Mouse (Mus musculus) brain, embryonic 14.5 days (tissue): Measurements from ENCODE around the gene Itpr2. TPM values are rescaled to one million over a fixed set of nuclear protein-coding genes. Genes with fewer than 3 reads are reported as not detected.

Experiments used
- DNase-seq: peaks from one replicate; pipeline ENCODE4 v3.0.0-alpha.2; 2011; ENCODE audit warnings: low read depth
- CTCF ChIP-seq: fragments of 200-500 bp; IDR thresholded peaks from 2 replicates; pipeline ENCODE4 v1.5.1; 2012; ENCODE audit warnings: inconsistent platforms, mild to moderate bottlenecking, moderate library complexity, borderline replicate concordance; ENCODE audit not compliant: insufficient read depth, insufficient read length; ENCODE audit errors: extremely low read depth
- POLR2A ChIP-seq: fragments of 200-500 bp; IDR thresholded peaks from 2 replicates; pipeline ENCODE4 v1.6.1; 2012; ENCODE audit warnings: mild to moderate bottlenecking, inconsistent platforms, borderline replicate concordance; ENCODE audit not compliant: poor library complexity, insufficient read depth, insufficient read length, severe bottlenecking; ENCODE audit errors: extremely low read depth
- polyA plus RNA-seq: library from polyadenylated mRNA; depleted of rRNA; stranded (reverse); fragments of >200 nt; gene quantifications from 2 replicates; pipeline ENCODE4 v1.2.3, GENCODE M21; 2012

Gene Itpr2
- polyA plus RNA-seq, 1 experiment = 2.6 TPM

- TF ChIP-seq POLR2A = no peak
- no peak for TF ChIP-seq CTCF
- no peak for DNase-seq
Measured at GRCm38 (mm10) chr6:146284921-146285565, 217.0 kb downstream of the Itpr2 start.

GRCm38 (mm10) chr6:146283981-146284380, 218.0 kb downstream of the Itpr2 start:
- DNase-seq = no peak
- no peak for TF ChIP-seq CTCF
- TF ChIP-seq POLR2A = no peak

- TF ChIP-seq CTCF (no peak), POLR2A (no peak)
- peak; percentile 92 for DNase-seq
Measured at GRCm38 (mm10) chr6:146282061-146282659, 219.9 kb downstream of the Itpr2 start.

- DNase-seq = peak; percentile 46
Measured at GRCm38 (mm10) chr6:146281176-146281899, 220.7 kb downstream of the Itpr2 start.

GRCm38 (mm10) chr6:146273256-146273655, 228.8 kb downstream of the Itpr2 start:
- TF ChIP-seq CTCF (no peak), POLR2A (no peak)
- DNase-seq = no peak

More at GRCm38 (mm10) chr6:146281176-146281899, 220.7 kb downstream of the Itpr2 start:
- TF ChIP-seq POLR2A (no peak), CTCF (peak; percentile 50; the same call in 1 of the 2 replicates)

- TF ChIP-seq POLR2A (no peak), CTCF (peak; percentile 66)
- DNase-seq = peak; percentile 81
Measured at GRCm38 (mm10) chr6:146272253-146273036, 229.6 kb downstream of the Itpr2 start.

- TF ChIP-seq POLR2A = no peak
- TF ChIP-seq CTCF = no peak
- peak; percentile 76 for DNase-seq
Measured at GRCm38 (mm10) chr6:146270776-146271533, 231.1 kb downstream of the Itpr2 start.

- peak; percentile 42 for DNase-seq
- TF ChIP-seq POLR2A (no peak), CTCF (no peak)
Measured at GRCm38 (mm10) chr6:146270162-146270561, 231.9 kb downstream of the Itpr2 start.

- TF ChIP-seq CTCF = no peak
- TF ChIP-seq POLR2A = no peak
- no peak for DNase-seq
Measured at GRCm38 (mm10) chr6:146269291-146269690, 232.7 kb downstream of the Itpr2 start.

GRCm38 (mm10) chr6:146260674-146261376, 241.2 kb downstream of the Itpr2 start:
- DNase-seq = no peak
- TF ChIP-seq CTCF (no peak), POLR2A (no peak)
